Mouse (Mus musculus) layer of hippocampus, adult 9-11 months (tissue): ENCODE results near the gene Wnt9b.

ENCODE experiments used
- DNase-seq: peaks from one replicate; pipeline ENCODE4 v3.0.0; 2022

Gene Wnt9b

GRCm38 (mm10) chr11:103729282-103729985 is 20.2 kb downstream of the Wnt9b start:
- no peak for DNase-seq

DNA sequence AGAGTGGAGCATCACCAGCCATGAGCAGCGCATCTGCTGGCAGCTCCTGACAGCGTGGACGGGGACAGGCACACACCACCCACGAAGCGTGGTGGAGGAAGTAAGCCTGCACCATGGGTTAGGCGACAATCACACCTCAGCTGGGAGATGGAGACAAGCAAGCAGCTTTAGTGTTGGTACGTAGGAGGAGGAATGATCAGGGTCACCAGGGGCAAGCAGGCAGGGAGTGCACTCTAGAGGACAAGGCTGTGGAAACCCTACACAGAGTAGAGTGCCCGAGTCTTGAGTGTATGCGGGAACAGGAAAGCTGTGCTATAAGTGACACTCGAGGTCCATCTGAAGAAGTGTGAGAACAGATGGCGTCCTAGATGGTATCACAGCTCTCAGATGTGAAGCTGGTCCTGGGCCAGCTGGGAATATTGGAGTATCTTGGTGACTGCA is 25.3 kb downstream of the Wnt9b start:
- no peak for DNase-seq

GRCm38 (mm10) chr11:103722040-103722481 is 27.6 kb downstream of the Wnt9b start:
- no peak for DNase-seq

DNA sequence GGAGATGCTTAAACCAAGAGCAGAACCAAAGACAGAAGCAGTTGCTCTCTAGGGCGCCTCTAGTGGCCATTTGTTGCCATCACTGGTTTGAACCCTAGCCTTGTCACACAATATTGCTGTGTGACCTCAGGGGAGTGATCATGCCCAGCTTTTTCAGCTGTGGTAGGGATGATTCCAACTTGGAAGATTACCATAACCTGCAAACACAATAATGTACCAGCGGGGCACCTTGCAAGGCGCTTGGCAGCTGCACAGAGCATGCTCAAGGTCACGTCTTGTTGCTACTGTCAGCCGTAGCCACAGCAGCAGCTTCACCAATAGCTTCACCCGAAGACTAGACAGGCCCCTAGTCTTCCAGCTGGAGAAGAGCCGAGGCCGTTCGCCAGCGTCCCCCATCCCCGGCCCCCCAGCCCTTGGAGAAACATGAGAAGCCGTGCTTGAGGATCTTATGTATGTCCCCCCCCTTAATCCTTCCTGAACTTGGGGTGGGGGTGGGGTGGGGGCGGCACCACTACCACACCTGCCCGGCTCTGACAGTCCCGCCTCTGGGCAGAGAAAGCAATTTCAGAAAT is 28.1 kb downstream of the Wnt9b start:
- DNase-seq = no peak

DNA sequence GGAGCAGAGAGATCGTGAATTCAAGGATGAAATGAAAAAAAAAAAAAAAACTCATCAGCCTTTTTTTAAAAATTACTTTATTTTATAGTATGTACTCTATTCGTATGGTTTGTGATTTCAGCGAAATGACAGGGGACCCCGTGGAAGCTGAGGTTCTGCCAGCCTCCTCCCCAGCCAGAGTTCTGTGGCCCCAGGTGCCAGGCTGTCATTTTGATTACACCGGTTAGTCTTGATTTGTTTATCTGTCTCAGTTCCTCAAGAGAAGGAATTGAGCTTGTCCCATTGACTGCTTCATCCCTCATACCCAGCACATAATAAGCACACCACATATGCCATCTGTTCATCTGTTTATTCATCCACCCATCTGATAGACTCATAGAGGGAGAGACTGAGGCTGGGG is 30.2 kb downstream of the Wnt9b start:
- no peak for DNase-seq

DNA sequence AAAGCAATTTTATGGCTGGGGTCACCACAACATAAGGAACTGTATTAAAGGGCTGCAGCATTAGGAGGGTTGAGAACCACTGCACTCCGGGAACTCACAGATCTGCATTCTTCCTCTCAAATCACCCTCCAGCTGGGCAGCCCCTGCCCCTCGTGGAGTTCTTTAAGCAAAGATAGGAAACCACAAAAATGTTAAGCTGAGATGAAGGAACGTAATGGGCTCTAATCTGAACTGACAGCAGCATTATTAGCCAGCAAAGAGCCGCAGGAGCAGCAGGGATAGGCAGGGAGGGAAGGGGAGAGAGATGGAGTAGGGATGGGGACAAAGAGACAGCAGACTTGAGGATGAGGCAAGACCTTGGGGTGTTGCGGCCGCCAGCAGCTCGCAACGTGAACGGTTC is 32.6 kb downstream of the Wnt9b start:
- DNase-seq = no peak

- DNase-seq = no peak
Observed at GRCm38 (mm10) chr11:103714074-103714473, 35.5 kb downstream of the Wnt9b start.

GRCm38 (mm10) chr11:103711851-103712587 is 37.6 kb downstream of the Wnt9b start:
- no peak for DNase-seq

GRCm38 (mm10) chr11:103709982-103710381 is 39.6 kb downstream of the Wnt9b start:
- no peak for DNase-seq

DNA sequence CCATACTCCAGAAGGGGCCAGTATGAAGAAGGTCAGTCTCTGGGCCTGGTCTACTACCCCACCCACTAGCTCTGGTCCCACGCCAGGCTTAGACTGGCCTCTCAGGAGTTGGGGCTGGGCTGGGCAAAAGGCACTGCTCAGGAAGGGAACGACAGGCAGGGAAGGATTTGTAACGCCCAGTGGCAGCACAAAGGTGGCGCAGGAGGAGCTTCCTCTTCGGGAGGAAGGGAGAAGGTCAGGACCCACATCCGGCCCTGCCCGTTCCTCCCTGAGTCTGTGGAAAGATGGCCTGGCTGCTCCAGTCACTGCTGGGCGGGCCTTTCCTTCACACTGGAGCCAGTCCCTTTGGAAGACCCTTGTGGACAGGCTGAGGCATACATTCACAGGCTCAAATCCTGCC is 42.6 kb downstream of the Wnt9b start:
- DNase-seq = no peak

DNA sequence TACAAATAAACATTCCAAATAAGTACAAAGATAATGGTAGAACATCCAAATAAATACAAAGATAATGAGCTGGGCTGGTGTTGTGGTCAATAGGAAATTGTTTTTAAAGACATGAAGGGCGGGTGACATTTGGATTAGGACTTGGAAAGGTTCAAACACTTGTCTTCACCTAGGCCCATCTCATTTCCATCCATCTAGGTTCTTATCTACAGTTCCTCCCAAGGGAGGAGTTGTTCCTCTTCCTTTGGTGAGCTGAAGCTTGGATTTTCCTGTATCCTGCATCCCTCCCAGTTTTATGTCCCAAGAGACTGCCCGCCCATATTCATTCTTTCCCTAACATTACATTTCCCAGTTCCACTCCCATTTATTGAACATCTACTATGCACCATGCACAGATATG is 51.4 kb downstream of the Wnt9b start:
- no peak for DNase-seq

- DNase-seq = peak; percentile 91
Observed at GRCm38 (mm10) chr11:103697565-103698176, 52.0 kb downstream of the Wnt9b start, which contains the start of gene Gosr2. Gene Gosr2 (minus strand): TSS chr11:103697898.

DNA sequence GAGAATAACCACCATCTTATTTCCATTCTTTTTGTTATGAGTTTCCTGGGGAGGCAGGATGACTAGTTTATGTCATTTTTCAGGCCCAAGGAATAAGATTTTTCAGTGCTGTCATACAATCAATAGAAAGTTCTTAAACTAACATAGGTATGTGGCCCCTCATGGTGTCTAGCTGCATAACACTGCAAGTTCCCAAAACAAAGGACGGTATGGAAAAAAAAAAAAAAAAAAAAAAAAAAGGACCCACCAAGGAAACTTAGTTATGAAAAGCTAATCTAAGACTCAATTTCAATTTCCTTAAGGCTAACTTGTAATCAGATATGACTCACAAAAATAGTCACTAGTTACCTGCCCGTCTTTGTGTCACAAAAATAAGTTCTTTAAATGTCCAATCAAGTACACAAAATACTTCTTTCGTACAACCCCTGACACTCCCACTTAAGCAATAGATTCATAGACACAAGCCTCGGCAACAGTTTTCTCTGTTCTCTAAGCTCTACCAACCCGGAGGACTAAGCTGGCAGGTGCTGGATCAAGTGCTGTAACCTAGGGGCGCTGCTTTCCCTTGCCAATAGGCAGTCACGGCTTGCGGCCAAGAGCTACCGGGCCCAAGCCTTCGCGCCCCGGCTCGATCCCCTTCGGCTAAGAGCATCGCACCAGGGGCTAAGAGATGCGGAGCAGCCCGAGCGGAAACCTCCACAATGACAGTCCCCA is 52.6 kb downstream of the Wnt9b start:
- DNase-seq = peak; percentile 18

DNA sequence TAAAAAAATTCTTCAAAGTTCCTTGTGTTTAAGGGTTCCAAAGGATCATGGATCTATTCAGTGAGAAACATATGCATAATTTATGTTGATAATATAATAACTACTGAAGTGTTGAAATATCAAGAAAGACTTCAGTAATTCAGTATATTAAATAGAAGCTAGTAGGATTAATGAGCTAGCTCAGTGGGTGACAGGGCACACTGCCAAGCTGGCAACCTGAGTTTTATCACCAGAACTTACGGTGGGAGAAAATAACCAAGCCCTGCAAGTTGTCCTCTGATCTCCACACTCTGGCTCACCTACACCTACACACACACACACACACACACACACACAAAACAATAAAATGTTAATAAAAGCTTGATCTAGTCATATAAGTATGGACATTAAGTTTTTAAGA is 56.4 kb downstream of the Wnt9b start:
- no peak for DNase-seq

DNA sequence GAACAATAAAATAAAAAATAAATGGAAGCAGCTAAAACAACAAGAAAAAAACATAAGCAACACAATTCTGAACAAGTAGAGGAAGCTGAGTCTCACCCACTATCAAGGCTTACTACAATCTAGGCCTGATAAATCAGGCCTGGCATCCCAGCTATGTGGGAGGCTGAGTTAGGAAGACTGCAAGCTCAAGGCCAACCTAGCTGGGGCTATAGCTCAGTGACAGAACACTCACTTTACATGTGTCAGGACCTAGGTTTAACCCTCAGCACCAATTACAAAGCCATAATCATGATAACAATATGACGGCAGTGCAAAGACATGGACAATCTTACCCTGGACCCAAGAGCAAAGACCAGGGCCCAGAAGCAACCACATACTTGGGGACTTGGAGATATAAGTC is 58.6 kb downstream of the Wnt9b start:
- no peak for DNase-seq

GRCm38 (mm10) chr11:103688980-103689378 is 60.6 kb downstream of the Wnt9b start:
- DNase-seq = no peak

- peak; percentile 43 for DNase-seq
Observed at GRCm38 (mm10) chr11:103688271-103688979, 61.2 kb downstream of the Wnt9b start.

- DNase-seq = no peak
Observed at GRCm38 (mm10) chr11:103686706-103687105, 62.9 kb downstream of the Wnt9b start.

DNA sequence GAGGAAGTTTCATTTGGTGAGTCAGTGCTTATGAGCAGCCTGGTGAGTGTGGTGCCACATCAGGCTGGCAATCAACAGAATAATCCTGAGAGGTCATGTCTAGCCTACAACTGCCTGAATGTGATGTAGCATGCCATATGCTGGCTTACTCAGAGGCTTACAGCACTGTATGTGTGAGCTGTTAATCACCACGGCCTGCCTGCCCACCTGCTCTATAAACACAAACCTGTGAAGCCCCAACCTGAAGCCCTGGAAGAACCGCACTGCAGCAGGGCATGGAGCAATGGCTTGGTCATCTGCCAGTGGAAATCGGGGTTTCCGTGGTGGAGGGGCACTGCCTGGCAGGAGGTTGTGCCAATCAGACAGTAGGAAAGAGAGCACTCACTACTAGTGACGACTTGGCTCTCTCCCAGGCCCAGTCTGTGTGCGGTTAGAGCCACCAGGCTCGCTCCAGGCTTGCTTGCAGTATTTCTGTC is 64.3 kb downstream of the Wnt9b start:
- peak; percentile 86 for DNase-seq

GRCm38 (mm10) chr11:103683667-103684334 is 65.8 kb downstream of the Wnt9b start:
- no peak for DNase-seq
